ENCODE assay signal across 8 mouse cellular contexts in genomic region chr19:38015180-38015872, GRCm38 (mm10). TPM values are rescaled to one million over a fixed set of nuclear protein-coding genes. Genes with fewer than 3 reads are reported as not detected.
DNase-seq lines count a peak whose midpoint lies in the region; ATAC-seq and TF ChIP-seq lines count a peak whose summit lies in the region.

No protein-coding gene starts in this region.

- H3K36me3 ChIP-seq in midbrain, embryonic 11.5 days (ENCODE audit: control insufficient read depth, insufficient read depth, low read length), result no peaks in the 10 kb centered on the region
- H3K36me3 ChIP-seq in stomach, postnatal 0 days (ENCODE audit: control insufficient read depth, insufficient read depth, low read length), result no peaks in the 10 kb centered on the region

- no peak for TF ChIP-seq CTCF in Patski (IDR thresholded peaks at IDR 0.05)
- no peak for TF ChIP-seq CTCF in stomach, postnatal 0 days (IDR thresholded peaks at IDR 0.05; ENCODE audit: low read depth)

- DNase-seq in Patski (ENCODE audit: low read depth, low spot score), result peak; percentile 93
- peak; percentile 56 for DNase-seq in embryo, embryonic 9.5 days (ENCODE audit: extremely low spot score)
- peak; percentile 28 to 59 for DNase-seq in gastrocnemius, postnatal 4 days (ENCODE audit: low spot score in 2 of 2)
- DNase-seq in kidney, adult 11 months, result peak; percentile 84
- DNase-seq in left cerebral cortex, postnatal 14 days (ENCODE audit: low spot score in 2 of 2), result peak; percentile 67 to 94
- DNase-seq in midbrain, embryonic 11.5 days (ENCODE audit: low spot score, missing footprints), result peak; percentile 86
- peak; percentile 92 for DNase-seq in stomach, postnatal 0 days (ENCODE audit: low spot score)

- POLR2A ChIA-PET in Patski (lab: Charles Lee), result interaction anchor here (1.4 to 1.8 kb wide), 2 partner anchors 10 to 11 kb away, joined by 3 to 6 read pairs; no protein-coding TSS in a partner anchor

- H3K4me2 ChIP-seq in midbrain, embryonic 11.5 days, result no peak overlapping the region
- H3K4me2 ChIP-seq in stomach, postnatal 0 days (replicated peaks; ENCODE audit: low read depth), result 0 out of 2 replicates have a peak overlapping the region, but pooled peaks have one; percentile 18

- H3K4me3 ChIP-seq in midbrain, embryonic 11.5 days (ENCODE audit: low read depth, low read length), result no peak overlapping the region
- no peak overlapping the region for H3K4me3 ChIP-seq in stomach, postnatal 0 days (ENCODE audit: low read depth, low read length)

- no peak overlapping the region for H3K27ac ChIP-seq in midbrain, embryonic 11.5 days (ENCODE audit: low read depth, low read length)
- peak overlapping the region; percentile 92 for H3K27ac ChIP-seq in stomach, postnatal 0 days (replicated peaks)

- CTCF ChIA-PET in Patski (lab: Charles Lee), result interaction anchor here (1.1 to 2.3 kb wide), 3 partner anchors 9 to 13 kb away, joined by 3 to 7 read pairs (median 3); no protein-coding TSS in a partner anchor

- 9% methylated on average over 1 of the region's 1 CpGs for WGBS in midbrain, embryonic 11.5 days
- WGBS in stomach, postnatal 0 days, result 17% methylated on average over 1 of the region's 1 CpGs

- peak; percentile 100 for ATAC-seq in Patski
- peak; percentile 68 for ATAC-seq in midbrain, embryonic 11.5 days (ENCODE audit: low FRiP score)
- ATAC-seq in stomach, postnatal 0 days (ENCODE audit: low FRiP score, low TSS enrichment), result peak; percentile 99
- no peak for ATAC-seq in inflammation-experienced regulatory T-cells, adult 6 months

- in situ Hi-C loops in Patski (cut with MboI; ENCODE audit: low pct_unique_long_range_greater_than_20kb), result no loop called here

- TF ChIP-seq EP300 in stomach, postnatal 0 days (optimal IDR thresholded peaks at IDR 0.05), result peak; percentile 35

- no peaks in the 10 kb centered on the region for H3K4me1 ChIP-seq in midbrain, embryonic 11.5 days (ENCODE audit: control insufficient read depth, insufficient read depth, low read length)
- H3K4me1 ChIP-seq in stomach, postnatal 0 days (replicated peaks; ENCODE audit: control insufficient read depth, insufficient read depth), result 0 out of 2 replicates have a peak, but pooled peaks cover 3% of the 10 kb centered on the region

- H3K9ac ChIP-seq in midbrain, embryonic 11.5 days (ENCODE audit: low read length), result no peak overlapping the region
- H3K9ac ChIP-seq in stomach, postnatal 0 days (ENCODE audit: low read length), result no peak overlapping the region

- H3K9me3 ChIP-seq in midbrain, embryonic 11.5 days (ENCODE audit: control insufficient read depth, low read length), result no peaks in the 10 kb centered on the region
- H3K9me3 ChIP-seq in stomach, postnatal 0 days (ENCODE audit: control insufficient read depth, low read length), result no peaks in the 10 kb centered on the region

- no peaks in the 10 kb centered on the region for H3K27me3 ChIP-seq in Patski
- H3K27me3 ChIP-seq in midbrain, embryonic 11.5 days (ENCODE audit: control insufficient read depth, insufficient read depth, low read length), result no peaks in the 10 kb centered on the region
- no peaks in the 10 kb centered on the region for H3K27me3 ChIP-seq in stomach, postnatal 0 days (ENCODE audit: control insufficient read depth, insufficient read depth, low read length)

- intact Hi-C loops in left cerebral cortex, postnatal 14 days (cut with DNase I), result no loop called here

RNA-seq across cellular contexts. Expression of gene Myof, which starts 28.1 kb away (rescaled TPM):
- 467 TPM for polyA plus RNA-seq in Patski (2021)
- 10 to 100 TPM; 20.7 to 21.8 TPM for total RNA-seq in gastrocnemius, postnatal 4 days (2021)
- total RNA-seq in left cerebral cortex, postnatal 14 days (2021), result 1 to 10 TPM; 5.9 to 6.4 TPM
- 3.3 and 3.6 TPM in 2 replicates for polyA plus RNA-seq in midbrain, embryonic 11.5 days (2014; fragmentation: Nextera tagmentation; extraction: Ambion mirVana)
- 14.3 and 14.6 TPM in 2 replicates for polyA plus RNA-seq in stomach, postnatal 0 days (2015; fragmentation: Nextera tagmentation; extraction: Ambion mirVana)
- under 1 TPM in 1 of 3 experiments, not detected in 2; 0.35 TPM for polyA plus RNA-seq in inflammation-experienced regulatory T-cells, adult 6 months (2017; shearing (Covaris generic))

RNA-seq across cellular contexts. Expression of gene Cep55, which starts 39.5 kb away (rescaled TPM):
- polyA plus RNA-seq in Patski (2021), result 24.5 TPM
- total RNA-seq in gastrocnemius, postnatal 4 days (2021), result 1 to 10 TPM; 7.0 to 8.1 TPM
- total RNA-seq in left cerebral cortex, postnatal 14 days (2021), result under 1 TPM; 0.57 to 0.66 TPM
- polyA plus RNA-seq in midbrain, embryonic 11.5 days (2014; fragmentation: Nextera tagmentation; extraction: Ambion mirVana), result 60.8 and 67.1 TPM in 2 replicates
- polyA plus RNA-seq in stomach, postnatal 0 days (2015; fragmentation: Nextera tagmentation; extraction: Ambion mirVana), result 7.0 and 8.7 TPM in 2 replicates
- 10 to 100 TPM in 1 of 3 experiments, 1 to 10 TPM in 2; 2.7 to 34.6 (median 3.6) TPM for polyA plus RNA-seq in inflammation-experienced regulatory T-cells, adult 6 months (2017; shearing (Covaris generic))

Comparison
In these comparisons a context has a peak if more than half of its experiments do, and no peak if none do; other contexts are left out.
1. RNA of gene Myof, which starts 28.1 kb away (polyA plus RNA-seq): 467 TPM in Patski (single experiment); 14.3 to 14.6 TPM in stomach, postnatal 0 days, 3.3 to 3.6 TPM in midbrain, embryonic 11.5 days and 0.35 TPM in inflammation-experienced regulatory T-cells, adult 6 months; every median in the first group is over 10 times any median in the second.
2. Peak in every context shown above with its lines, with median percentiles within 50 percentile points of each other: DNase-seq.